Mouse (Mus musculus): Measurements from ENCODE around the gene H2al1i. TPM values are rescaled to one million over a fixed set of nuclear protein-coding genes. Genes with fewer than 3 reads are reported as not detected.

The H2al1i gene
- polyA plus RNA-seq, 1 experiment from 2014 or later: not detected

GRCm38 (mm10) chrX:11363890-11364289 lies 39.4 kb downstream of the H2al1i start:
- Histone ChIP-seq H3K4me3 (ENCODE audit: low read depth, low read length) (no peak overlapping the region), H3K9ac (ENCODE audit: low read depth, low read length) (no peak overlapping the region), H3K27ac (ENCODE audit: low read depth, low read length) (no peak overlapping the region), H3K36me3 (ENCODE audit: control insufficient read depth, insufficient read depth, low read length) (no peaks in the 10 kb centered on the region), H3K9me3 (replicated peaks; ENCODE audit: control insufficient read depth, low read length) (no peaks in the 10 kb centered on the region), H3K27me3 (ENCODE audit: control insufficient read depth, insufficient read depth, low read length) (peaks cover 9% of the 10 kb centered on the region), H3K4me2 (no peak overlapping the region), H3K4me1 (ENCODE audit: control insufficient read depth, insufficient read depth, low read length) (no peaks in the 10 kb centered on the region)
- no peak for ATAC-seq (replicated peaks; ENCODE audit: insufficient number of reproducible peaks, low FRiP score, low TSS enrichment)
- 55% methylated on average over 6 of the region's 6 CpGs for WGBS (ENCODE audit: insufficient replicate concordance)

- Histone ChIP-seq H3K4me2 (no peak overlapping the region), H3K9me3 (replicated peaks; ENCODE audit: control insufficient read depth, low read length) (no peaks in the 10 kb centered on the region), H3K4me3 (ENCODE audit: low read depth, low read length) (no peak overlapping the region), H3K9ac (ENCODE audit: low read depth, low read length) (no peak overlapping the region), H3K27ac (ENCODE audit: low read depth, low read length) (no peak overlapping the region), H3K27me3 (ENCODE audit: control insufficient read depth, insufficient read depth, low read length) (peaks cover 7% of the 10 kb centered on the region), H3K36me3 (ENCODE audit: control insufficient read depth, insufficient read depth, low read length) (no peaks in the 10 kb centered on the region), H3K4me1 (ENCODE audit: control insufficient read depth, insufficient read depth, low read length) (no peaks in the 10 kb centered on the region)
- ATAC-seq (replicated peaks; ENCODE audit: insufficient number of reproducible peaks, low FRiP score, low TSS enrichment): no peak
- WGBS (ENCODE audit: insufficient replicate concordance): 68% methylated on average over 12 of the region's 12 CpGs
Observed at GRCm38 (mm10) chrX:11365151-11365550, 40.7 kb downstream of the H2al1i start.

Other genes starting within 250 kb of the H2al1i start
- gene H2al1a, start 25.4 kb upstream of the H2al1i start, polyA plus RNA-seq (2014; fragmentation: Nextera tagmentation; extraction: Ambion mirVana): not detected in 2 replicates
- not detected in 2 replicates for gene H2al1b, start 22.2 kb upstream of the H2al1i start, polyA plus RNA-seq (2014; fragmentation: Nextera tagmentation; extraction: Ambion mirVana)
- not detected in 2 replicates for gene H2al1c, start 19.0 kb upstream of the H2al1i start, polyA plus RNA-seq (2014; fragmentation: Nextera tagmentation; extraction: Ambion mirVana)
- gene H2al1d, start 15.8 kb upstream of the H2al1i start, polyA plus RNA-seq (2014; fragmentation: Nextera tagmentation; extraction: Ambion mirVana): not detected in 2 replicates
- gene H2al1e, start 12.7 kb upstream of the H2al1i start, polyA plus RNA-seq (2014; fragmentation: Nextera tagmentation; extraction: Ambion mirVana): not detected in 2 replicates
- gene H2al1f, start 9.5 kb upstream of the H2al1i start, polyA plus RNA-seq (2014; fragmentation: Nextera tagmentation; extraction: Ambion mirVana): not detected in 2 replicates
- not detected in 2 replicates for gene H2al1g, start 6.4 kb upstream of the H2al1i start, polyA plus RNA-seq (2014; fragmentation: Nextera tagmentation; extraction: Ambion mirVana)
- gene H2al1h, start 3.2 kb upstream of the H2al1i start, polyA plus RNA-seq (2014; fragmentation: Nextera tagmentation; extraction: Ambion mirVana): not detected in 2 replicates
- gene H2al1j, start 3.2 kb downstream of the H2al1i start, polyA plus RNA-seq (2014; fragmentation: Nextera tagmentation; extraction: Ambion mirVana): not detected in 2 replicates